Mouse (Mus musculus) MEL-GATA-1-ER (cell line): ENCODE measurements at regions not wholly inside any gene's neighbourhood (a gene's known extent, or its start where the extent isn't known, plus 50 kb on each side); places are given as distances from the start of the nearest gene placed in this dataset.

ENCODE experiments used
- DNase-seq: peaks from one replicate; pipeline ENCODE4 v3.0.0-alpha.2; 2012; ENCODE audit warnings: low read depth; ENCODE audit errors: extremely low read depth

DNA sequence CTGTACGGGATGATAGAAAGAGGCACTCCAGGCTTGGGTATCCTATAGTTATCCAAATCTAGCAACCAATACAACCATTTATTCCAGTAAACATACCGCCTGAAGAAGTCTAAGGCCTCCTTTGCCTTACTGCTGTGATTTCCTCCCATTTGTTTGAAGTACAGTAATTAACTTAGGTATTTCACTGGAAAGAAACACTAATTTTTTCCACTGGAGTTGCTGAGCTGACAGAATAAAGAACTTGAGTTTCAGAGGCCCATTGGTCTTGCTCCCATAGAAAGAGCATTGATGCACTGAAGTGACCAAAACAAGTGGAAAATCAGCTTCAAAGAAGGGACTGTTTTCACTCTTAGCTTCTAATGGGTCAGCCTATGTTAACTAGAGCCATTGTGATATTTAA lies 1100.8 kb upstream of the Gm7489 start:
- no peak for DNase-seq

GRCm38 (mm10) chr15:52785196-52785595 lies 1099.5 kb upstream of the Gm7489 start:
- DNase-seq: no peak

DNA sequence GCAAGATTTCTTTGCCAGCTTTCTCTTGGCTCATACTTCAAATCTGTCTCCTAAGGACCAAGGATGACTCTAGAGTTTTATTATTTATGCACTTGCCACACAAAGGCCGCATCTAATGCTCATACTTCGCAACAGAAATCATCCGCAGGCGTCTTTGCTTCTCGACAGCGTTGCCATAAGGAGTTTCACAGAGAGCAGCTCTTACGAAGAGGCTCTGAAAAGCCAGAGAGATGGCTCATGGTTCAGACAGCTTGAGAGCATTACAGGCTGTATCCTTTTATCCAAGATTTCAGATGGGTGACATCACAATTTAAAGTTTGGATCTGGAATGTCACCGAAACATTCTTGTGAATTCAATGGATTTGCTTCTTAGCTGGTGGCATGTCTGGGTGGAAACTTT lies 1098.7 kb upstream of the Gm7489 start:
- no peak for DNase-seq

DNA sequence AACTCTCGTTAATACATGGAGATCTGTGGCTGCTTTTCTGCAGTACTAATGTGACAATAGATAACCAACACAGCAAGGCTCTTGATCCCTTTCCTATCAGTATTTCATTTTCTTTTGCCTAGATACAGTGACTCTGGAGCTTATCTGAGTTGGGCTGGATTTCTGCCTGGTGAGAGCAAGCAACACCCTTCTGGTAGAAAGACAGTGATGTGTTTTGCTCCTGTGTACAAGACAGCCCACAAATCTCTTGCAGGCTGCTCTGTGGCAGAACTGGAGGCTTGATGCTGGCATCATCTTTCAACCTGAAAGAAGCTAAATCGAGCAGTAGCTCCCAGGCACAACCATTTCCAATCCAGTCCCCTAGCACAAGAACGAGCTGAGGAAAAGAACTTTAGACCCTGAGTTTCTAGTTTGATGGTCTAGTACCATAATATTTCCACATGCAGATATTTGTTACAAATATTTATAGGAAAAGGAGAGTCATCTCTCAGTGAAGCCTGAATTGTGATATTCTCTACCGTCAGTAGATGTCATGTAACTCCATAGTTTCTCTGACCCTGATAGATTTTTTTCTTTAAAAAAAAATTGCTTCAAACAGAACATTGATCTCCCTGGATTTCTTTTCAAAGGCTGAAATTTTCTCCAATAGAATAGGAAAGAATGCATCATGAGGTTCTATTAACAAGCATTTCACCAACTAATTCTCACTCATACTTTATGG lies 1079.1 kb upstream of the Gm7489 start:
- no peak for DNase-seq

DNA sequence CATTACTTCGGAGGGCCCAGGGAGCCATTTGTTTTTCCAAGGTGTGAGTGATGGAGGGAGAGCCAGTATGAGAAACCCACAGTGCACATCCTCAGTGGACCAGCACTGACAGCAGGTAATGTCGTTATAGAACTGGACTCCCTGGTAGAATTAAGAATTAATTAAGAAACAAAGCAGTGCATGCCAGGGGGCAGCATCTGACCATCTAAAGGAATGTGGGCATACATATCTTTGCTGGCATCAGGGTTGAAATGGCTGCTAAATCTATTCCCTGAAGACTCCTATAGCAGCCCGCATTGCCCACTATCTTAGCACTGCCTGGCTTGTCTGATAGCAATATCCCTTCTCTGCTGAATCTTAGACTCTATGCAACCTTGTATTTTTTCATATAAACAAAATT lies 1076.1 kb upstream of the Gm7489 start:
- DNase-seq: no peak

GRCm38 (mm10) chr15:52820796-52821195 lies 1063.9 kb upstream of the Gm7489 start:
- DNase-seq: no peak

DNA sequence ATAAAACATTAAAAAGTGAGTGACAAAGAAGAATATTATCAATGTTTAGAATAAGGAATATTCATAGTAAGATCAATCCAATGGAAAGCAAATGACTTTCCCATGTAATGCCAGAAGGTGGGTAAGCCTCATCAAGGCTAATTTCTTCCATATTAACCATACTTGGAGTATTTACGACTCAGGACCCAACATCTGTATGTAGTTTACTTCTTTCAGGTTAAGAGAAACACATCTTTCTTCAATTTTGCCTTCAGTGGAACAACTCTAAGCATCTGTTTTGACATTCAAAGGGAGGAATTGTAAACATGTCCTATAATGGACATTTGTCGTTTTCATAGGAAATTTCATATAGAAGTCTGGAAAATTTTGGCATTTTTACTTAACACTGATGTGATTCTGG lies 1047.8 kb upstream of the Gm7489 start:
- DNase-seq: no peak

DNA sequence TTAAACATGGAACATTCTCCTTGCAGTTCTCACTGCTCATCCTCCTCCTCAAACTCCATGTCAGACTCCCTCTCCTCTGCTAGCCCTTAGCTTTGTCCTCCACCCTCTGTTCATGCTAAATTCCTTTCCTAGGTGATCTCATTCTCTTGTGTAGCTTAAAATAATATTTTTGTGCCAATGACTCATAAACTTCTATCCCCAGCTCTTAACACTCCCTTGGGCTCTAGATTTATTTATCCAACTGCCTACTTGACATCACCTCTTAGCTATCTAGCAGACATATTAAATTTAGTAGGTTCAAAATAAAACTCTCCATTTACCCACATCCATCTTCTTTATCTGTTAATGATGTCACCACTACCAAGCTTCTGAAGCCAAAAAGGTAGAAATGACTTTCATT lies 1036.6 kb upstream of the Gm7489 start:
- no peak for DNase-seq

DNA sequence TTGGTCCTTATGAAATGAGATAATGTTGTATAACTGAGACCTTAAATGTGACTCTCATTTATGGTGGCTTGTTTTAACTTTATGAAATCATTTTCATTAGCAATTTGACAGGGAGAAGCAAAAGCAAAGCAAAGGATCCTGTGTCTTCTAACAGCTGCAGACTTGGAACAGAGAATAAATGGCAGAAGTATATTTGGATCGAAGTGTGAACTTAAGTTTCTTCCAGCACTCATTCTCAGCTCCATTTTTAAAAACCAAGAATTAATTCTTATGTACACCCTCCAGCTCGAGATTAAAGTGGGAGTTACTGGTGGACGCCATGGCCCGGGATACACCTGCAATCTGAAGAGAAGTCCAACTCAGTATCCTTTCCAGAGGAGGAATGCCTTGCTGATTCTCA lies 1026.0 kb upstream of the Gm7489 start:
- DNase-seq: no peak

DNA sequence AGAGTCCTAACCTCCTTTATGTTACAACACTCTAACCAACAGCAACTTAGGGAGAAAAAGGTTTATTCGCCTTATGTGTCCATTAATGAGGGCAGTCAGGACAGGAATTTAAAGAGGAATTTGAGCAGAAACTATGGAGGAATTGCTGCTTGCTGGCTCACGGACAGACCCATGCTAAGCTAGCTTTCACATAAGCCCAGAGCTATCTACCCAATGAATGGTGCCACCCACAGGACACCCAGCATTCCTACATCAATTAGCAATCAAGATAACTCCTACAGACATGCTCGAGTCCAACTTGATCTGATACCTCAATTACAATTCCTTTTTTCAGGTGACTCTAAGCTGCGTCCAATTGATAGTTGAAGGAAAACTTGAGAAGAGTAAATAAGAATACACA lies 1021.2 kb upstream of the Gm7489 start:
- no peak for DNase-seq

- DNase-seq: no peak
These were observed 992.3 kb upstream of the Gm7489 start for GRCm38 (mm10) chr15:52892244-52892950.

DNA sequence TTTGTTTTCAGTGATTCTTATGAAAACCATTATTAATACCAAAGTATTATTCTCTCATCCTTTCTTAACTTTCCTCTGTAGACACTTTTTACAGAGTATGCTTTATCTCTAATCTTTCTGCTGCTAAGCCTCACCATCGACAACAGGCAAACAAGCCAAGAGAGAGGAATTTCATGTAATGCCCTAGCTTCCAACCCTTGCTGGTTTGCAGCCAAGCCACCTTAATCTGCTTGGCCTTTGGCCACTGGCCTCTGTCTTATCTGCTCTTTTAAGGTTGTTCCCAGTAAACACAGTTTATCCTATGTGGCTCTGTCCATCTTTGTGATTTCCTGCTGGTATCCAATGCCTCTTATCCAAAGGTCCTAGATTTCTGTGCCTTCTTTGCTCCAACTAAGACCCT lies 986.6 kb upstream of the Gm7489 start:
- no peak for DNase-seq

DNA sequence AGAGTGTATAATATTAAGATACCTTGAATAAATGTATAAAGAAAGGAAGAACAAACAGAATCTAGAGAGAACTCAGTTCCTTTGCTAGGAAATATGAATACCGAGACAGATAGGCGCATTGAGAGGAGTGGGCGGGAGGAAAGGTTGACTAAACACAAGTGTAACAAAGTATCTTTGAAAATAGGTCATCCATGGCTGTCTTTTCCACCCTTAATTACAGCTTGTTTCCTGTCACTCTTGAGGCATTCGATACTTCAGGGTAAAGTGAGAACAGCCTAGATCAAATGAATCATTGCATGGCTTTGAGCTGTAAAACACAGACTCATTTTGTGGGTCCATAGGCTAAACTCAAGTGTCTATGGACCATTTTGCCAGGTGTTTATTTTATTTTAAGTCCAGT lies 985.3 kb upstream of the Gm7489 start:
- DNase-seq: no peak

DNA sequence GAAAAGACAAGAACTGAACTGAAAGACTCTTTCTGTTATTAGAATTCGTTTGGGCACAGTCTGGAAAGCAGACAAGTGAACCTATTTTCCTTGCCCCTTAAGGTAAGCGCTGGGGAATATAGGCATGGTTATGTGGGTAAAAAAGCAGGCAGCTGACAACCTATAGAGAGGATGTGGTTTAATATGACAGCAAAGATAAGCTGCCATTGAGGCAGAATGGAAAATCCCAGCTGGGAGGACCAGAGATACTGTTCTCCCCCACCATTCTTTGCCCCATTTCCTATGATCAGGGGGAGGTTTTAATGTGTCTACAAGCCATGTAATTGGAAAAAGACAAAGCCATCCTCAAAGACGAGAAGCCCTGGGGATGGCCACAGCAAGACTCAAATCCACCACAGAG lies 984.9 kb upstream of the Gm7489 start:
- peak; percentile 11 for DNase-seq

- DNase-seq: no peak
These were observed 979.5 kb upstream of the Gm7489 start for GRCm38 (mm10) chr15:52905231-52905630.

GRCm38 (mm10) chr15:52907217-52907616 lies 977.5 kb upstream of the Gm7489 start:
- DNase-seq: no peak

DNA sequence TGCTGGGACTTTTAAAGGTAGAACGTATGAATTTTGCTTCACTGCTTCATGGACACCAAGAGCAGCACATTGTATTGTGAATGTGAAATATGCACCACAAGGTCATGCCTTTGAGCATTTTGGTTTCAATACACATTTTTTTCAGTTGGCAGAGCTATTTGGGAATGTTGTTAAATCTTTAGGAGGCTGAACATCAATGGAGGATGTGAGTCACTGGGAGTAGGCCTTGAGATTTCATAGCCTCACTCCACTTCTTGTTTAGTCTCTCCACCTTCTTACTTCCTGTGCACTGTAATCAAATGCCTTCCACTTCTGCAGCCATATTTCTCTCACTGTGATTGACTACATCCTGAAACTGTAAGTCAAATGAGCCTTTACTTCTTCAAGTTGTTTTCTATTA lies 962.4 kb upstream of the Gm7489 start:
- no peak for DNase-seq

DNA sequence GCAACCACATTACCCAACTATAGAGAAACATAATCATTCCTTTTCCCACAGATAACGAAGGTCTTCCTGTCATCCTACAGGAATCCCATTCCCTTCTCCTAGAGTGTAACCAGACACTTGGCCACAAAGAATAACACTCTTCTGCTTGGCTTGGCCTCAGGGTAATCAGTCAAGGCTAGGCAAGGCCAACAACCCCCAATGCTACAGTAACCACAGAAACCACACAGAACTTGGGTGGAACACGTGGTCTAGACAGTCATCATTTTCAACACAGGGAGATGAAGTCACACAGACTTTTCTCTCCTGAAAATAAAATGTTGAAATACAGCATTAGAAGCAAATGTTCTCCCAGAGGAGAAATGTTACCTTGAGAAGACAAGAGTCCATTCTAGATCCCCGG lies 956.3 kb upstream of the Gm7489 start:
- DNase-seq: no peak

DNA sequence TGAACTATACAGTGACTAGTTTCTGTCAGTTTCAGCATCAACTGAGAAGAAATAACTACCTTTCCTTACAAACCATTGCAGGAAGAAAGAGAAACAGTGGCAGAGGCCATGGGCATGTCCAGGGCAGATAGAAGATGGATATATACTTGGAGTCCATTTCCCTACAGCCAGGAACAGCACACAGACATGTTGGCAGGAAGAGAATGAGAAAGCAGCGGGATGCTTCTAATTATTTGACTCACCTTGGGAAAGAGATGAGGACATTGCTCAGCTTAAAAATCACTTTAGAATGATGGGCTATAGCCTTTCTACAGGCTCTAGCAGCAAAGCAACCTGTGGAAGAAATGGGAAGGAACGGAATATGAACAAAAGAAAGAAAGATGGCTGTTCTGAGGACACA lies 947.6 kb upstream of the Gm7489 start:
- DNase-seq: no peak

DNA sequence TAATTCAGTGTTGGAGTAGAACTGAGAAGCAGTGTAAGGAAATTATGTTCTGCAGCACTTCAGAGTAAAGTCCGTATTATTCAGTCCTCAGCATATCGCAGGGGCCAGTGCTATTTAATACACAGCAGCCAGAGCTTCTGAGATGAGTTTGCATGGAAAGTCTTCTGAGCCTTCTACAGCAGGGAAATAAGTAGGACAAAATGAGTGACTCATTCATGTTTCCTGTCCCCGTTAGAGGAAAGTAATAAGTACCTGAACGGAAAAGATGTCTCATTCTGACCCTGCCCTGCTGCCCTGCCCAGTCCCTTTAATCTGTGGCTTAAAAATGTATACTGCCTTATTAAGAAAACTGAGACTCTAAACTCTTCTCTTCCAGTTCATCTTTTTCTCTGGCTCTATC lies 940.1 kb upstream of the Gm7489 start:
- no peak for DNase-seq

DNA sequence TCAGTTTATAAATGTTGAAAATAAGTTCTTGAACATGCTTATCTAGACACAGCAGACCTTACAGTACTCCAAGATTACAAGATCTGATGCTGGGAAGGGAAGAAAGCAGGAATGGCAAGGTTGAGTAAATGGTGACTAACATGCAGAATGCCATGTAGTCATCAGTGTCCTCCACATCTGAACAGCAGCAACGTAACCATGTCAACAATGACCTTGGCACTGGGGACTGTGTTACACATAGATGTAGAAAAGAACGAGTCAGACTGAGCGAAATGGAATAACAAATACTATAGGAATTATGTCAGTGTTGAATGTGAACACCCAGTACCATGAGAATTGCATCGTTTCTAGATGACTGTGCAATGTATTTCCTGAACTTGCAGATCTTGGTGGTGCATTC lies 936.5 kb upstream of the Gm7489 start:
- no peak for DNase-seq

DNA sequence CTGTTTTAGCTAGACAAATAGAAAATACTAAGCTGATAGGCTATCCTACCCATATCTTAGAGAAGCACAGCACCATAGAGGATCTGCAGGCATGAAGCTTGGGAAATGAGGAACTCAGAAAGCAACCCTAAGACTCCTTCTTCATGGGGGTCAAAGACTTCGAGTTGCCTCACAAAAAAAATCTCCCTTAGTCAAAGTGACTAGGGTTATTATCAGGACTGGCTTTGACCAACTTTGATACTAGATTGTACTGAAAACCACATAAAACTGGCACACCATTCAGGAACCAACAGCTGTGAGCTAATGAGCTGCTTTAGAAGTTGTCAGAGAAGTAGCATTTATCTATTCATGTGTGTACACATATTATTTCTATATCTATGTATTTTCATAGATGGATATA lies 931.2 kb upstream of the Gm7489 start:
- DNase-seq: peak; percentile 33
